Mouse (Mus musculus) skeletal muscle tissue, adult 2 months (tissue): ENCODE results near the gene Doc2g.
"Not testable (repeated sequence)": the region's sequence is repeated elsewhere in the genome, so short reads cannot be mapped to it uniquely, and the experiment has no call there.

ENCODE experiments used
- DNase-seq: peaks from one replicate; pipeline ENCODE4 v3.0.0-alpha.2; 2012; ENCODE audit warnings: low read depth, low spot score

The Doc2g gene

GRCm38 (mm10) chr19:4003112-4003511 lies at the start of gene Doc2g:
TSS of gene Doc2g (plus strand) at chr19:4003313.
- no peak for DNase-seq

- no peak for DNase-seq
Observed at GRCm38 (mm10) chr19:3955033-3955432, 48.1 kb upstream of the Doc2g start.

GRCm38 (mm10) chr19:3955804-3956203 lies 47.3 kb upstream of the Doc2g start:
- no peak for DNase-seq

GRCm38 (mm10) chr19:3957296-3958036 lies 45.6 kb upstream of the Doc2g start:
- DNase-seq = not testable (repeated sequence)

GRCm38 (mm10) chr19:3958470-3958869 lies 44.6 kb upstream of the Doc2g start, which contains the start of gene Aldh3b3:
TSS of gene Aldh3b3 (plus strand) at chr19:3958645.
- DNase-seq = no peak

- DNase-seq = no peak
Observed at GRCm38 (mm10) chr19:3959030-3959429, 44.1 kb upstream of the Doc2g start.

- no peak for DNase-seq
Observed at GRCm38 (mm10) chr19:3960211-3960610, 42.9 kb upstream of the Doc2g start.

GRCm38 (mm10) chr19:3961805-3962204 lies 41.3 kb upstream of the Doc2g start:
- not testable (repeated sequence) for DNase-seq

- no peak for DNase-seq
Observed at GRCm38 (mm10) chr19:3962469-3962868, 40.6 kb upstream of the Doc2g start.

GRCm38 (mm10) chr19:3964030-3964429 lies 39.1 kb upstream of the Doc2g start:
- DNase-seq = no peak

- DNase-seq = no peak
Observed at GRCm38 (mm10) chr19:3966330-3967075, 36.6 kb upstream of the Doc2g start.

GRCm38 (mm10) chr19:3967258-3967657 lies 35.9 kb upstream of the Doc2g start:
- no peak for DNase-seq

- no peak for DNase-seq
Observed at GRCm38 (mm10) chr19:3972229-3972628, 30.9 kb upstream of the Doc2g start, which contains the start of gene Aldh3b2. TSS of gene Aldh3b2 (plus strand) at chr19:3972328.

- DNase-seq = not testable (repeated sequence)
Observed at GRCm38 (mm10) chr19:3974608-3975007, 28.5 kb upstream of the Doc2g start.

GRCm38 (mm10) chr19:3975866-3976265 lies 27.2 kb upstream of the Doc2g start:
- DNase-seq = no peak

GRCm38 (mm10) chr19:3980309-3980708 lies 22.8 kb upstream of the Doc2g start:
- peak; percentile 71 for DNase-seq

GRCm38 (mm10) chr19:3980917-3981316 lies 22.2 kb upstream of the Doc2g start:
- no peak for DNase-seq

GRCm38 (mm10) chr19:3983527-3984200 lies 19.4 kb upstream of the Doc2g start:
- no peak for DNase-seq

- no peak for DNase-seq
Observed at GRCm38 (mm10) chr19:3985261-3985681, 17.8 kb upstream of the Doc2g start.

GRCm38 (mm10) chr19:3986334-3986733 lies 16.8 kb upstream of the Doc2g start, which contains the start of gene Acy3:
TSS of gene Acy3 (plus strand) at chr19:3986570.
- peak; percentile 82 for DNase-seq

- DNase-seq = no peak
Observed at GRCm38 (mm10) chr19:3988066-3988465, 15.0 kb upstream of the Doc2g start.

- DNase-seq = no peak
Observed at GRCm38 (mm10) chr19:3988750-3989149, 14.4 kb upstream of the Doc2g start.
